Mouse (Mus musculus) cerebellum, adult 2 months (tissue): ENCODE measurements around the gene Atf6.

Experiments used
- CTCF ChIP-seq: fragments of 200-500 bp; IDR thresholded peaks from 2 replicates; pipeline ENCODE4 v1.5.1; 2011; ENCODE audit warnings: low read depth, mild to moderate bottlenecking, control low read depth, low read length, moderate library complexity, borderline replicate concordance; ENCODE audit not compliant: insufficient read depth
- POLR2A ChIP-seq: fragments of 200-500 bp; IDR thresholded peaks from 2 replicates; pipeline ENCODE4 v1.6.1; 2011; ENCODE audit warnings: low read length, control low read depth, borderline replicate concordance; ENCODE audit not compliant: insufficient read depth

DNA sequence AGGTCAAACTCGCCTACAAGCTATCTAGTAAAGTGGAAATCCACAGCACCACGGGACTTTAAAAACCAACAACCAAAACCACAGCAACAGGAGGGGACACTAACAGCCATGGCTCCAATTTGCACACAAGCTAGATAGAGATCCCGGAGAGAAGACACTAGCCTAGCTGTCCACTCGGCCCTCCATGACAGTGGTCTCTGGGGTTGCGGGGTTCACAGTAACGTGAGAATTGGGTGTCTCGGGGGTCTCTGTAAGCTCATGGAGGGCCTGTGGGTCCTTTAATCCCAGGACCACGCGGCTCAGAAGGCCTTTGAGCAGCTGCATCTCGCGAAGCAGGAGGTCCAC is 39.5 kb upstream of the Atf6 start:
- TF ChIP-seq CTCF (no peak), POLR2A (no peak)
